Mouse (Mus musculus) embryonic stem cell, embryonic (primary cell): Measurements from ENCODE around the gene Il3ra.

Source experiments
- CTCF ChIA-PET, 4 experiments: fragments of 300-600 bp in 2 of 4; fragments of 350-600 bp in 2 of 4; sonication (Branson Sonifier 250); formaldehyde crosslinking; loops; one replicate each; lab custom pipeline; 2022; ENCODE audit warnings: inconsistent platforms in 2 of 4; lab: Charles Lee
- POLR2A ChIA-PET, 4 experiments: fragments of 300-600 bp in 2 of 4; fragments of 350-600 bp in 2 of 4; sonication (Branson Sonifier 250); formaldehyde crosslinking; loops; one replicate each; lab custom pipeline; 2022; ENCODE audit warnings: antibody characterized with exemption in 4 of 4, inconsistent platforms in 1 of 4; lab: Charles Lee

Il3ra gene

GRCm38 (mm10) chr14:14345948-14346812, at the start of gene Il3ra:
Gene Il3ra (plus strand): TSS chr14:14346275.
- ChIA-PET POLR2A (interaction anchor here in 3 of 4 experiments (0.6 to 4.0 kb wide), 13 partner anchors 10 to 1037 kb away, joined by 3 to 15 read pairs (median 4); partner anchors contain the start of gene Slc4a7 (in 1 of the 3)), CTCF (interaction anchor here in 3 of 4 experiments (0.6 to 1.3 kb wide), 8 partner anchors 18 to 812 kb away, joined by 3 to 5 read pairs (median 4); partner anchors contain the start of genes Atxn7 (in 1 of the 3) and Thoc7 (in 1 of the 3))

DNA sequence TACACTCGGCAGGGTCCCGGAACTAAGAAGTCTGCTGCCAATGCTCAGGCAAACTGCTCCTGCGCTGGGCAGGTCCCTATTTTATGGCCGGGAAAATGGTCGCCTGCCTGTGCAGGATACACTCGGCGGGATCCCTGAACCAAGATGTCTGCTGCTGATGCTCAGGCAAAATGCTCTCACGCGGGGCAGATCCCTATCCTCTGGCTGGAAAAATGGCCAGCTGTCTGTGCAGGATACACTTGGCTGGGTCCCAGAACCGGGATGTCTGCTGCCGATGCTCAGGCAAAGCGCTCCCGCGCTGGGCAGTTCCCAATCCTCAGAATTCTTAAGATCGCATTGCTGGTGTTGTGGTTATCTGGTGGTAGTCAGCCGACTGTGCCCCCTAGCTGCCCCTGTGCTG, 37.1 kb upstream of the Il3ra start:
- POLR2A ChIA-PET, result interaction anchor here (0.8 to 2.3 kb wide), 8 partner anchors 12 to 673 kb away, joined by 3 to 15 read pairs (median 4); partner anchors contain the start of gene Il3ra (in 2 of the 4)
- CTCF ChIA-PET, result interaction anchor here in 1 of 4 experiments (0.9 kb wide), 1 partner anchor 36 kb away, joined by 3 read pairs; no protein-coding TSS in a partner anchor

DNA sequence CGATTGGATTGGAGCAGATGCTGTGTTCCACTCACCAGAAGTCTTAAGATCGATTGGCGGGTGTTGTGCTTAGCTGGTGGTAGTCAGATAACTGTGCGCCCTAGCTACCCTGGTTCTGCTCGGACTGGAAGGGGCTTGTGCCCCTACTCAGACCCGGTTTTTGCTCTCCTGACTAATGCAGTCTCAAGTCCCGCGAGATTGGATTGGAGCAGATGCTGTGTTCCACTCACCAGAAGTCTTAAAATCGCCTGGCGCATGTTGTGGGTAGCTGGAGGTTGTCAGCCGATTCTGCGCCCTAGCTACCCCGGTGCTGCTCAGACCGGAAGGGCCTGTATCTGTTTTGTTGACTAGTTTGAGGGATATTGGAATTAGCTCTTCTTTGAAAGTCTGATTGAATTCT, 36.7 kb upstream of the Il3ra start:
- CTCF ChIA-PET, result interaction anchor here in 1 of 4 experiments (0.9 kb wide), 1 partner anchor 36 kb away, joined by 3 read pairs; no protein-coding TSS in a partner anchor
- POLR2A ChIA-PET, result interaction anchor here (0.7 to 2.3 kb wide), 9 partner anchors 13 to 673 kb away, joined by 3 to 15 read pairs (median 4); partner anchors contain the start of gene Il3ra (in 2 of the 4)

GRCm38 (mm10) chr14:14322528-14322927, 23.5 kb upstream of the Il3ra start, which contains the start of gene Olfr31:
Gene Olfr31 (plus strand): TSS chr14:14322828.
- CTCF ChIA-PET, result no interaction called here
- POLR2A ChIA-PET, result no interaction called here

GRCm38 (mm10) chr14:14345113-14345871, 783 bp upstream of the Il3ra start:
- POLR2A ChIA-PET, result interaction anchor here in 3 of 4 experiments (0.6 to 4.0 kb wide), 15 partner anchors 11 to 1036 kb away, joined by 3 to 15 read pairs (median 4); partner anchors contain the start of gene Slc4a7 (in 1 of the 3)
- CTCF ChIA-PET, result interaction anchor here in 3 of 4 experiments (0.6 to 1.3 kb wide), 8 partner anchors 17 to 813 kb away, joined by 3 to 5 read pairs (median 4); partner anchors contain the start of genes Atxn7 (in 1 of the 3) and Thoc7 (in 1 of the 3)

- ChIA-PET POLR2A (interaction anchor here in 3 of 4 experiments (0.6 to 4.0 kb wide), 3 partner anchors 38 to 1195 kb away, joined by 3 to 15 read pairs (median 9); no protein-coding TSS in a partner anchor), CTCF (no interaction called here)
Measured at GRCm38 (mm10) chr14:14346813-14347100, 682 bp downstream of the Il3ra start.

DNA sequence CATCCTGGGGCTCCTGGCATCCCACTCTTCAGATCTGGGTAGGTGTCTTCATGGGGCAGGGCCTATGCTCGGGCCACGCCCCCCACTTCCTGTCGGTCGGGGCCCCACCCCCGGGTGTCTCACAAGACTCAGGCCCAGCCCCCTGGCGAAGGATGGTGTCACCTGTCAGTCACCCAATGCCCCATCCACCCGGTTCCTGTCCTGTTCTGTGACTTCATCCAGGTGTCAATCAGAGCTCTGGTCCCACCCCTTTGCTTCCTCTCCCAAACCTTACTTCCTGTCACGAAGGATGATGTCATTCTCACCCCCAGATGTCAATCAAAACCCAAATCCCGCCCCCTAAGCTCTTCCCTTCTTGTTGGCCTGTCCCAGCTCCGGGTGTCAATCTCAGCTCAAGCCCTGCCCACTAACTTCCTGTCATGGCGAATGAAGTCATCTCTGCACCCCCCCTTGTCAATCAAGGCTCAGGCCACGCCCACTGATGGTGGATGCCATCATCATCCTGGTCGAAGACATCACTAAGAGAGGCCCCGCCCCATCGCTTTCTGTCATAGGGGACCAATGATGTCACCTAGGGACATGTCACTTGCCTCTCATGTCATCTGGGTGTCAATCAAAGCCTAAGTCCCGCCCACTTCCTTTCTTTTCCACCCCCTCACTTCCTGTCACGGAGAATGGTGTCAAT, 1.2 kb downstream of the Il3ra start:
- ChIA-PET CTCF (no interaction called here), POLR2A (interaction anchor here in 3 of 4 experiments (0.6 to 4.0 kb wide), 4 partner anchors 38 to 1195 kb away, joined by 3 to 15 read pairs (median 6); no protein-coding TSS in a partner anchor)

- ChIA-PET CTCF (no interaction called here), POLR2A (interaction anchor here in 3 of 4 experiments (0.6 to 4.0 kb wide), 3 partner anchors 38 to 1196 kb away, joined by 3 to 15 read pairs (median 3); no protein-coding TSS in a partner anchor)
Measured at GRCm38 (mm10) chr14:14347836-14348621, 2.0 kb downstream of the Il3ra start.

GRCm38 (mm10) chr14:14348674-14349401, 2.8 kb downstream of the Il3ra start:
- ChIA-PET CTCF (no interaction called here), POLR2A (no interaction called here)

DNA sequence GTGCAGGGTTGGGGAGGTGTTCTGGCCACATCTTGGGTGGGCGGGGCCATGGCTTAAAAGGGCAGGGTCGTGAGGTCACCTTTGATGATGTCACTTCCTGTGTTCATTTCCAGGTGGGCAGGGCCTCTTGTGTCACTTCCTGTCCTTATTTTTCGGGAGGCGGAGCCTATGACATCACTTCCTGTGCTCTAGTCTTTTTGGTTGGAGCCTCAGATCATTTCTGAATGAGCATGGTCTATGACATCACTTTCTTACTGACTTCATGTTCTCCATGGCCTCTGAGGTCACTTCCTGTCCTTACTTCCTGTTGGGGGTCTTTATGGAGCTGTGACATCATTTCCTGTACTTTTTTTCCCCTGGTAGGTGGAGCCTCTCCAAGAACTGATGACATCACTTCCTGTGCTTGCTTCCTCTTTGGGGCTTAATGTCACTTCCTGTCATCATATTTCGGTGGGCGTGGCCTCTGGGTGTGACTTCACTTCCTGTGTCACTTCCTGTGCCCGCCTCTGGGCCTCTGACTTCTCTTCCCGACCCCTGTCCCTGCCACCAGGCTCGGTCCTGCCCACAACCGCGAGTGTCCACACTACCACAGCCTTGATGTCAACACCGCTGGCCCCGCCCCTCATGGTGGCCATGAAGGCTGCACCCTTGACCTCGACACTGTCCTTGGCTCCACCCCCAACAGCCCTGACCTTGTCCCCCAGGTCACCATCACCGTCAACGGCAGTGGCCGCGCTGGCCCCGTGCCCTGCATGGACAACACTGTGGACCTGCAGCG, 3.6 kb downstream of the Il3ra start:
- ChIA-PET POLR2A (no interaction called here), CTCF (no interaction called here)

- ChIA-PET CTCF (no interaction called here), POLR2A (no interaction called here)
Measured at GRCm38 (mm10) chr14:14350263-14351147, 4.4 kb downstream of the Il3ra start.

- ChIA-PET POLR2A (no interaction called here), CTCF (no interaction called here)
Measured at GRCm38 (mm10) chr14:14351148-14351455, 5.0 kb downstream of the Il3ra start.

DNA sequence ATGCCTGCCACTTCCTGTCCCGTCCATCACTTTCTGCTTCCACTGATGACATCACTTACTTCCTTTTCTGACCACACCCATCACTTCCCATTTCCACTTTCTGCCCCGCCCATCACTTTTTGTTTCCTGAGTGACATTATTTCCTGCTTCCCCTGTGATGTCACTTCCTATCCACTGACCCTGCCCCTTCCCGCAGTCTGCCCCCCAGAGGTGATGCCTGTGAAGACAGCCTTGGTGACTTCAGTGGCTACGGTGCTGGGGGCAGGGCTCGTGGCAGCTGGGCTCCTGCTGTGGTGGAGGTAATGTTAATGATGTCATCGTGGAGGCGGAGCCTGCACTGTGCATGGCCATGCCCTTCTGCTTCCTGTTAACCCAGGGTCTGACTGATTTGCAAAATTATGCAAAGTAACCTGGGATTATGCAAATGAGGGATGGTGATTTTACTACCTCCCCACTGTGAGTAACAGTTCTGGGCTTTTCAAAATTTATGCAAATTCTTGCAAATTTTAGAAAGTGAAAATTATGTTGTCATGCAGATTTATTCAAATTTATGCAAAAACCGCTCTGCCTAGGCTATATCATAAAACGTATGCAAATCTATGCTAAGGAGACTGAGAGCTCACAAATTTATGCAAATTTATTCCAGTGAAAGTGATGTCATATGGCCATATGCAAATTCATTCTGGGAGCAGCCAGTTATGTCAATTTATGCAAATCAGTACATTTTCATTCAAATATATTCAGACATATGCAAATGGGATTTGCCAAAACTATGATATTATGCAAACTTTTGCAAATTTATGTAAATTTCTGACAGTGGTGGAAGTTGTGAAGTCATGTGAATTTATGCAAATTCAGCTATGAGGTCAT, 5.9 kb downstream of the Il3ra start:
- ChIA-PET POLR2A (no interaction called here), CTCF (no interaction called here)

- CTCF ChIA-PET, result no interaction called here
Measured at GRCm38 (mm10) chr14:14352606-14353005, 6.5 kb downstream of the Il3ra start.

More at GRCm38 (mm10) chr14:14352606-14353005, 6.5 kb downstream of the Il3ra start:
- POLR2A ChIA-PET, result no interaction called here
